Mouse (Mus musculus): ENCODE data around the gene Pik3r2.
A peak's percentile ranks its signal among the peaks of the same experiment; 100 is the strongest.

Pik3r2 gene

DNA sequence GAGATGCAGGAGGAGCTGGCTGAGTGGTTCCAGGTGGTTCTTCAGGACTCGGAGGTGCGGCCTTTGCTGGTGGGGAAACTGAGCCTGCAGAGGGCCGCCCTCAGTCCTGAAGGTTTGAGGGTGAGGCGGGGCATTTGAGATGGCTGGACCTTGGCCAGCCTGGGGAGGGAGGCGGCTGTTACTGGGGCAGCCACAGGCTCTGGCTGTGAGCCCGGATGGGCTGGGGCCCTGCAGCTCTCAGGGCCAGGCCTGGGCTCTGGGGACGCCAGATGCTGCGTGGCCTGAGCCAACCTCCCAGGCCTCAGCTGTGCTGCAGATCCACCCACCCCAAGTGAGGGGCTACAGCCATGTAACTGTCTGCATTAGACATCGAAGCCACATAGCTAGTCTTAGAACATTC lies 2.7 kb downstream of the Pik3r2 start:
- DNase-seq (ENCODE audit: extremely low spot score): no peak

DNA sequence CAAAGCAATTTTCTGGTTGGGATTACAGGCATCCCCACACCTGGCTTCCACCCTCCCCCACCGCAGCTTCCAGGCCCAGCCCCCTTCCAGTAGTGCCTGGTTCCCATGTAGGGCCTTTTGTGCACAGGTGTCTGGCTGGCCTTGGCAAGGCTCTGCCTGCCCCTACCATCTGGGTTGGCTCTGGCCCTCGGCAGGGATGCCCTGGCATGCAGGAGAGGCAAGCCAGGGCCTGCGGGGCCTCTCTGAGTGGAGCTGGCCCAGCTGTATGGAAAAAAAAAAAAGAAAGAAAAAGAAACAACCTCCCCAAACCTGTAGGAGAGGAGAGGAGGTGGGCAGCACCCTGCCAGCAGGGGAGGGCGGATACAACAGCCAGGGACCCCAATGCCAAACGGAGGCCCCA lies 3.1 kb downstream of the Pik3r2 start:
- no peak for DNase-seq (ENCODE audit: extremely low spot score)

DNA sequence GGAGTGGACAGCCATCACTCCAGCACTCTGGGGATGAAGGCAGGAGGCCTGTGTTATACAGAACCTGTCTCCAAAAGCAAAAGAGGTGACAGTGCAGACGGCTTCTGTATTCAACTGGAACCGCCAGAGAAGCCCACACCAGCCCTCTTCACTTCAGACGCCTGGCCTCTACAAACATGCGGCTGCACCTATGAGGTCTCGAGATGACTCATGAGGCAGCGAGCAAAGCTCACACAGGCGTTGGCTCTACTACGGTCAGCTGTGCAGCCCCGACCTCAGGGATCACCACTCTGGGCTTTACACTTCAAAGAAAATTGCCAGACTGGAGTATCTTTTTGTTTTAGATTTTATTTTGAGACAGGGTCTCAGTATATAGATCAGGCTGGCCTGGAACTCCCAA lies 3.6 kb downstream of the Pik3r2 start:
- DNase-seq (ENCODE audit: extremely low spot score): no peak

DNA sequence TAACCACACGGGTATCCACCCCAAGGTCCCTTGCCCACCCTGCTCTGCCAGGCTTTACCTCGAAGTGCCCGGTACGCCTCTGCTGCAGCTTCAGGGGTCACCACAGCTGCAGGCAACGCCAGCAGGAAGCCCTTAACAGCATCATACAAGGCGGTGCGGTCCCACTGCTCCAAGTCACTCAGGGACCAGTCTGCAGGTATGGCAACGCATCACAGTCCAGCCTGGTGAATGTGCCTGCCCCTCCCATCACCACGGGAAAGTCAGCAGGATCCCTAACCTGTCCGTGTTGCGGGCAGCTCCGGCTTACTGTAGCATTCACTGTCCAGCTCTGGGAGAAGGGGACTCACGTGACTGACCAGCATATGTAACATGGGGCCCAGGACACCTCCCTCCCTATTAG lies 4.4 kb downstream of the Pik3r2 start:
- DNase-seq (ENCODE audit: extremely low spot score): no peak

DNA sequence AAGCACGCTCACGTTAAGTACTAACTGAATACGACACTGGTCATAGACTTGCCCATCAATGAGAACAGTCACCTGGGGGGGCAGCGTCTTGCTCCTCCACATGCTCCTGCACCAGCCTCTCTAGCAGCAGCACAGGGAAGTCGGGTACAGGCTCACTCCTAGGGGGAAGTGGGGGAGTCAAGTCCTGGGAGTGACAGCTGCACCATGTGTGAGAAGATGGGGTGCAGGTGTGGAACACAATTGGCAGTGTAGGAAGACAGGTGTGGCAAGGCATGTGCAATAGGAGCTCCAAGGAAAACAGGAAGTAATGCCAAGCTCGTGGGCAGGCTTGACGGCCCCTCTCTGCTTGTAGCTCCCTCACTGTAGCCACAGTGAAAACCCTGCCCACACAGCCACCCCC lies 5.3 kb downstream of the Pik3r2 start:
- no peak for DNase-seq (ENCODE audit: extremely low spot score)

DNA sequence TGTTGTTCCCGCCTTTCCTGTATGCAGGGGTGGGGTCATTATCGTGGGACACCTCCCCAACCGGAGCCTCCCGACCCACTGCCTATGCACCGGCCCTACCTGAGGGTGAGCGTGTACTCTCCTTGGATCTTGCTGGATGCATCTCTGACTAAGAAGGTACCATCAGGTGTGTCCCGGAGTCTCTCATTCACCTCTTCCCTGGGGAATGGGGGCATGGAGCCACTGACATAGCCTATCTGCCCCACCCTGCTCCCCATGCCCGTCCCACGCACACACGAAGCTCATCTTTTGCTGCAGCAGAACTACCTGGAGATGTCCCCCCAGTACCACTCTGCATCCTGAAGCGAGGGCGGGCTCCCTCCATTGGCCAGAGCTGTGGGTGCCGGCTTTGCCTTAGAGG lies 5.8 kb downstream of the Pik3r2 start:
- no peak for DNase-seq (ENCODE audit: extremely low spot score)

DNA sequence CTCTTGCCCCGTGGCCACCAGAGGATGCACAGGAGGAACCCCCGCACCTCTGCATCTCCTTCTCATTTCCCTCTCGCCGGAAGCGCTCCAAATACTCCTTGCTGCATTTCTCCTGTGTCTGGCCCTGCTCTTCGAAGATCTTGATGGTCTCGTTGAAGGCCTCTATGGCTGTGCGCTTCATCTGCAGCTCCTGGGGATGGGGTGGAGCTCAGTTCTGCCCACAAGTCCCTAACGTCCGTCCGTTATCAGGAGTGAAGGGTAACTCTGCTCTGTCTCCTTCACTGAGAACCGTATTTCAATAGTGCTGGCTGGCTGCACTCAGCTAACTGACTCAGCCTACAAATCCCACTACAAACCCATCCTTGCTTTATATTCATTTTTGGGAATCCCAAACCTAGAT lies 6.7 kb downstream of the Pik3r2 start:
- no peak for DNase-seq (ENCODE audit: extremely low spot score)

DNA sequence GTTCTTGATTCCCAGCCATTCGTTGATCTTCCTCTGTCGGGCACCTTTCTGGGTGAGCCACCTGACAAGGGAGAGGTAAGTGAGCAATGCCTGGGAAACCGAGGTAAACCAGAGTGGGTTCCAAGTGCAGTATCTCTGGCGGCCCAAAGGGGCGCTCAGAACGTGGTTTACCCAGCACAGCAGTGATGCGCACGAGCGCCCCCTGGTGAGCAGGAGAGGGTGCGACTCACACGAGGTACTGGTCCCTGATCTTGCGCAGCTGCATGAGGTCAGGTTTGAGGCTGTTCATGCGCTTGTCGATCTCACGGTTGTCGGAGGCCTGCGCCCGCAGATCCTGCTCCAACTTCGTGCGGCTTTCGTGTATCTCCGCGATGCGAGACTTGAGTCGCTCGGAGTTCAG lies 7.2 kb downstream of the Pik3r2 start:
- peak; percentile 92 for DNase-seq (ENCODE audit: extremely low spot score)

DNA sequence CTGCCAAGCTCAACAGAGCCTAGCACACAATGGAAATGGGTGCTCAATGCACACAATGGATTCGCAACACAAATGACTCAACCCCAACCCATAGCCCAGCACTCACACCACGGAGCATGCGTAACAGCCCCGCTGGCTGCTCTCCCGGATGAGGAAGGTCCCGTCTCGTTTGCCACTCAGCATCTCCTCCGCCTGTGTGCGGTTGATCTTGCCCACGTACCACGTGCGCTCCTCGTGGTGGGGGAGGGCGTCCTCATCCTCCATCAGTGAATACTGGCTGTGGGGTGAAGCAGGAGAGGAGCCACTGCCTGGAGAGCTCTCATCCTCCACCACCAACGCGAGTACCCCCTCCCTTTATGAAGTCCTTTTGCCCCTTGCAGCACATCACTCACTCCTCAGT lies 7.6 kb downstream of the Pik3r2 start:
- DNase-seq (ENCODE audit: extremely low spot score): no peak

DNA sequence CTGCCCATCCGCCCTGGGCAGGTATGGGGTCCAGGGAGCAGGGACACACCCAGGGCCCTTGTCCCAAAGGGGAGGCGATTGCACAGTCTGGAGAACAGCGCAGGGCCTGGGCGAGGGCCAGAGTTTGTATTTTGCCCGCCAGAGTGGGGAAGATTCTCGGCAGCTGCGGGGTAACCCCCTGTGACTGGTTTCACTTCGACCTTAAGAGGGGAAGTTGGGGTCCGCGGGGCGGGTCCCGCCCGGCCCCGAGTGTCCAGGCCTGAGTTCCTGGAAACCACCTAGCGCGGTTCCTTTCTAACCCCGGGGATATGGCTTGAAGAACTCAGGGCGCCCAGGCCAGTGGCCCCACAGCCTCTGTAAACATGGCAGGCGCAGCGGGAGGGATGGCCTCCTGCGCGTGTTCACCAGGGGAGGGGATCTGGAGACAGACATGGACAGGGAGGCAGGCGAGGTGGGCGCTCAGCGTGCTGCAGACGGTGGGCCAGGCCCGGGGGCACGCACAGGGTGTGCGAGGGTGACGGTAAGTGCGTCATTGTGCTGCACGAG lies 8.2 kb downstream of the Pik3r2 start:
- no peak for DNase-seq (ENCODE audit: extremely low spot score)

DNA sequence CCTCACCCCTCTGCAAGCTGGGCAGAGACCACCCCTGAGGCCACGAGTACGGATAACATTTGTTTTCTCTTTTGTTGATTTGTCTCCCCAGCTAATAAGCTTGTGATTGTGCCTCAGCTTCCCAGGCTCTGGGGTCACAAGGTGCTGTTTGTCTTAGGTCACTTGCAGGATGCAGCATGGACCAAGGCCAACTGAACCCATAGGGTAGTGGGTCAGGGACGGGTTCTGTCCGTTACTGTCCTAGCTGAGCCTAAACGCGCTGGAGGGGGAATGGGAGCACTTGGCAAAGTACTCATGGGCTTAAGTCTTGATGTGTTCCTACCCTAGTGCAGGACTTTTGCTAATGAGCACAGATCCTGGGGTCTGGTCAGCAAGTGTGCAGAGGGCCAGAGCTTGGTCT lies 9.0 kb downstream of the Pik3r2 start:
- DNase-seq (ENCODE audit: extremely low spot score): no peak

DNA sequence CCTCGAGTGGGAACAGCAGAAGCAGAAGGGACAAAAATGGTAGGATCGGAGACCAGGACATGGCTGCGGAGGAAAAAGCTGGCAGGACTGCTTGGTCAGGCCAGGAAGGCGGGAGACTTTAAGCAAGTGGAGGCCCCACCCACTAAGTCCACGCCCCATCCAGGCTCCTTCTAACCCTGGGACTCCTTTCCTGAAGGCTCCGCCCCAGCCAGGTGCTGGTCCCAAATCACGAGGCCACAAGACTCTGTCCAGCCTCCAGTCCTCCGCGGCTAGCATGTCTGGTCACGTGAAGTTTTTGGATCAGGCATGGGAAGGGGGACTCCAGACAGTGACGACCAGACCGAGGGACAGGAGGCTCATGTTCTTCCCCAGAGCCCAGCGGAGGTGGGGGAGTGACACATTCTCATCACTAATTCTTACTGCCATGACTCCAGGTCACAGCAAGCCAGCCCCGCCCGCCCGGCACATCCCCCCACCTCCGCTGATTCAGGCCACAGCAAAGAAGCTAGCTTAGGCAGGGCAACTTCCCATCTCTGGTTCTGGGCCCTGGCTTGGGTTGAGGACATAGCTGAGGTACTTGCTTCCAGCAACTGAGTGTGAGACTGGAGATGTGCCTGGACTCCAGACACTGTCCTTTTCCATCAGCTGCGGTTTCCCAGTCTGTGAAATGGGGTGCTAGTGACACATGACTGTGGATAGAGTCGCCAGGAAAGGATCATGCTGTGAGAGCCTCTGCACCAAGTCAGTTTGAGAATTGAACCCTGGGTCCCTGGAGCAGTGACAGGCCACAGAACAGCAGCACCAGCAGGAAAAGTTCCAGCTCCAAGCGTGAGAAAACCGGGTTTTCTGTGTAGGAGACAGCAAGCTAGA lies 9.7 kb downstream of the Pik3r2 start:
- DNase-seq (ENCODE audit: extremely low spot score): peak; percentile 71

DNA sequence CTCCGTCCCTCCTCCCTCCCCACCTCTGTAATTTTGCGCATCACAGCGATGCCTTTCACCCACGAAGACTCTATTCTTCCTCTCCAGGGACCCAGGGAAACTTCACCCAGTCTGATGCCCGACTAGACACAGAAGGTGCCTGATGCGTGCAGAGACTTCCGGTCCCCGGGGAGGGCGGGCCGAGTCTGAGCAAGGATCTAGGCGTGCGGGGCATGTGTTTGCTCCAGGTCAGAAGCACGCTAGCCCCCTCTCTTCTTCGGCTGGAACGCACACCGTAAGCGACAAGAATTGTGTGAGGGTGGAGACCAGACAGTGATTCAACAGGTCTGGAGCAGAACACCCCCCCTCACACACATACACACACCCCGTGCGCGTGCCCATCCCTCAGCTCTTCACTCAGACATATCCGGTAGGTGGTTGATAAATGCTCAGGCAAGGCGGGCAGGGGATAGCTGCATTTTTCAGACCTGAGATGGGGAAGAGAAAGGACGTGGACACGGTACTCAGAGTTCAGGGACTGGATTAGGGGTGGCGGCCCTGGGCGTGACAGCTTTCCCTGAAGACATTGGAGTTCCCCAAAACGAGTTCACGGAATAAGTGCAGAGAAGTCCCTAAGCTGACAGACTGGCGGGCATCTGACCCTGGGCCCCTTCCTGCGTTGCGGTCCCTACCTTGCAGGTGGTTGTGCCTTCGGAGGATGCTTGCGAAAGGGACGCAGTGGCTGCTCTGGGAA lies 10.5 kb downstream of the Pik3r2 start:
- DNase-seq (ENCODE audit: extremely low spot score): peak; percentile 47

DNA sequence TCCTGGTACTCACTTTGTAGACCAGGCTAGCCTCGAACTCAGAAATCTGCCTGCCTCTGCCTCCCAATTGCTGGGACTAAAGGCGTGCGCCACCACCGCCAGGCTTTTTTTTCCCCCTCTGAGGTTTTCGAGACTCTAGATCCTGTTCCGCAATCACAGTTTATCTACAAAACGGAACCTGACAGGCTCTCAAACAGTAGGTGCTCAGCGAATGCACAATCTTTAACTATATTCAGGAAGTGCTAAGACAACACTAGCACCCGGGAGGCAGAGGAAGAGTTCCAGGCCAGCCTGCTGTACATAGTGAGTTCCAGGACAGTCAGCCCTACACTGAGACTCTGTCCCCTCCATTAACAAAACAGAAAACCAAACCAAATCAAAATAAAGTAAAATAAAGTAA lies 11.2 kb downstream of the Pik3r2 start:
- no peak for DNase-seq (ENCODE audit: extremely low spot score)

DNA sequence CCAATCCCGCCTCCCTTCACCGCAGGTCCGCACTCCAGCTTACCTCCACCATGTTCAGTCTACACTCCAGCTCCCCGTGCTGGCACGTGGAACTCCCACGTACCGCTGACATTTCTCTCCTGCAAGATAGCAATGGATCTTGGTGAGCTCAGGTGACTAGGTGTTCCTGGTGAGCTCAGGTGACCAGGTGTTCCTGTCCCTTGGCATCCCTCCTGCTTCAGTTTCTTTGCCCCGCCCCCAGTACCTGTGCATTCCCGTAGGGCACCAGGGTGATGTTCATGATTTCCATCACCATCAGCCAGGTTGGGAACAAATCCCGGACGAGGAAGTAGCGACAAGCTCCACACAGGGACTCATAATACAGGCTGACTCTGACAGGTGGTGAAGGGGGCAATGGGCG lies 11.8 kb downstream of the Pik3r2 start:
- no peak for DNase-seq (ENCODE audit: extremely low spot score)

DNA sequence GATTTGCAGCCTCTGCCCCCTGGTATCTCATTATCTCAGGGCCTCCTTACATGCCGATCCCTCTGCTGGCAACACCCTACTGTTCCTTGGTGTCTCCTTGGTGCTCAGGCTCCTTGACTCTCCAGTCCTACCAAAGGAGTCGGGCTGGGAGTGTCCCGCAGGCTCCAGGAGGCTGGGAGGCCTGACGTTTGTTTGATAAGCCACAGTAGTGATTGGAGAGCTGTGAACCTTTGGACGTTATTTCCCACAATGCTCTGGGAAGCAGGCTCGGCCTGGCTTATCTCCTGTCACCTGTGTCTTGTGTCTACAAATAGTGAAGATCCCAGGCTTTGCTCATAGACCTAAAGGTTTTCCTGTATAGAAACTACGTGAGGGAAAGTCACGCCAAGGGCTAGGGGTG lies 12.5 kb downstream of the Pik3r2 start:
- no peak for DNase-seq (ENCODE audit: extremely low spot score)

DNA sequence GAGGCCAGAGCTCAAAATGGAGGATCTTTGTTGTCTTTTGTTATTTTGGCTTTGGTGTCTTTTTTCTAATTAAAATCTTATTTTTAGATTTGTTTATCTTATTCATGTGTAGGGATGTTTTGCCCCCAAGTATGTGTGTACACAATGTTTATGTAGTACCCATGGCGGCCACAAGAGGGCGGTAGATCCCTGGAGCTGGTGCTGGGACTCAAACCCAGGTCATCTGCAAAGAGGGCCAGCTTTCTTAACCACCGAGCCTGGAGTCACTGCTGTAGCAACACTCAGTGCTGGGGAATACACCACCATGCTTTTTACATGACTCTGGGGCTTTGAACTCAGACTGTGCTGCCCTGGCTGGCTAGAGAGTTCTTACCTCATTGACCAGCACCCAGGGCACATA lies 13.2 kb downstream of the Pik3r2 start:
- peak; percentile 57 for DNase-seq (ENCODE audit: extremely low spot score)

DNA sequence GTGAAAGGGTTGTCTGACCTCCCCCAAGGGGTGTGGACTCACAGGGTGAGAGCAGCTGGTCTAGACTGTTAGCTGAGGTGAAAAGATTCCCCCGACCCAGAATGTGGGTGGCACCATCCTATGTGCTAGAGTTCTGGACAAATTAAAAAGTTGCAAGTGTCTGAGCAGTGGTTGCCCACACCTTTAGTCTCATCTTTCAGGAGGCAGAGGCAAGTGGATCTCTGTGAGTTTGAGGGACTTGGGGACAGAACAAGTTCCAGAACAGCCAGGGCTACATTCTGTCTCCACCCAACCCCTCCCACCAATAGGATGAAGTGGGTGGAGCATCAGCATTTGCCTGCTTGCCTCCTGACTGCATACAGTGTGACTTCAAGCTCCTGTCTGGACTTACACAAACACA lies 14.4 kb downstream of the Pik3r2 start:
- DNase-seq (ENCODE audit: extremely low spot score): no peak

DNA sequence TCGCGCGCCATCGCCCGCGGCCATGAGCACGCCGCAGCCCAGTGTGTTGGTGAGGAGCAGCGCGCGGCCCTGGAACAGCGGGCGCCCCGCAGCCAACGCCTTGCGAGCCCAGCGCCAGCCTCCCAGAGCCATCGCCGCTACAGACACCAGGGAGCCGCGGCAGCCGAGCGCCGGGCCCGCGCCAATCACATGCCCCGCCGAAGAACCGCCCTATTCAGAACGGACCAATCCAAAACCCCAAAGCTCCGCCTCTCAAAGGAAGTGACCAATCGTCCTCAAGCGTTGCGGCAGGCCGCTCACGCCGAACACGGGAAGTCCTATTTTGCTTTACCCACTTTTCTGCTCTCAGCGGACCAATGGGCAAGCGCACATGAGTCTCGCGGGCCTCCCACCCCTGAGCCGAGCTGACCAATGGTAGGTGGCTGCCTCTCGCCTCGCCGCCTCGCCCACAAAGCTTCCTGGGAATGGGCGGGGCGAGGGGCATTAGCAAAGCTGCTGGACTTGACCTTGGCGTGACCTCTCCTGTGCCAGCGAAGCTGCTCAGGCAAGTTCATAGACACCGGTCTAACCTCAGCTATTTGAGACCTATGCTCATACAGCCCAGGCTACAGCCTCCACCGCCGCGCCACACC lies 15.6 kb downstream of the Pik3r2 start, which contains the start of gene Mpv17l2:
TSS of gene Mpv17l2 (minus strand) at position 172 of the 632 bp plus-strand sequence.
- DNase-seq (ENCODE audit: extremely low spot score): peak; percentile 97

DNA sequence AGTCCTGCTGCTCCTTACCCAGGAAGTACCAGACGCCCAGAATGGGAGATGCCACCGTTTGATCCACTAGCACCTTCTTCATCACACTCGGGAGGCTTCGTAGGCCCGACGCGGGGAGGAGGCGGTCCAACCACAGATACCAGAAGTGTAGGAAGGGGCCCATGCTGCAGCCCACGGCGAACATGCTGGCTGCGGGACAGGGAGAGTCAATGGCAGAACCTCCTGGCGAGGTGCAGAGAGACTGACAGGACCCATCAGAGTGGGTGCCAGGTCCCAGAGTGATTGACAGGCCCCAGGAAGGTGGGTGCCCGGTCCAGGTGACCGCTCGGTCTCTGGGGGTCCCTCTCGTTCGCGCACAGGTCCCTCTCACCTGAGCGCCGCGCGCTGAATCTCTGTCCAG lies 16.2 kb downstream of the Pik3r2 start:
- DNase-seq (ENCODE audit: extremely low spot score): peak; percentile 34

DNA sequence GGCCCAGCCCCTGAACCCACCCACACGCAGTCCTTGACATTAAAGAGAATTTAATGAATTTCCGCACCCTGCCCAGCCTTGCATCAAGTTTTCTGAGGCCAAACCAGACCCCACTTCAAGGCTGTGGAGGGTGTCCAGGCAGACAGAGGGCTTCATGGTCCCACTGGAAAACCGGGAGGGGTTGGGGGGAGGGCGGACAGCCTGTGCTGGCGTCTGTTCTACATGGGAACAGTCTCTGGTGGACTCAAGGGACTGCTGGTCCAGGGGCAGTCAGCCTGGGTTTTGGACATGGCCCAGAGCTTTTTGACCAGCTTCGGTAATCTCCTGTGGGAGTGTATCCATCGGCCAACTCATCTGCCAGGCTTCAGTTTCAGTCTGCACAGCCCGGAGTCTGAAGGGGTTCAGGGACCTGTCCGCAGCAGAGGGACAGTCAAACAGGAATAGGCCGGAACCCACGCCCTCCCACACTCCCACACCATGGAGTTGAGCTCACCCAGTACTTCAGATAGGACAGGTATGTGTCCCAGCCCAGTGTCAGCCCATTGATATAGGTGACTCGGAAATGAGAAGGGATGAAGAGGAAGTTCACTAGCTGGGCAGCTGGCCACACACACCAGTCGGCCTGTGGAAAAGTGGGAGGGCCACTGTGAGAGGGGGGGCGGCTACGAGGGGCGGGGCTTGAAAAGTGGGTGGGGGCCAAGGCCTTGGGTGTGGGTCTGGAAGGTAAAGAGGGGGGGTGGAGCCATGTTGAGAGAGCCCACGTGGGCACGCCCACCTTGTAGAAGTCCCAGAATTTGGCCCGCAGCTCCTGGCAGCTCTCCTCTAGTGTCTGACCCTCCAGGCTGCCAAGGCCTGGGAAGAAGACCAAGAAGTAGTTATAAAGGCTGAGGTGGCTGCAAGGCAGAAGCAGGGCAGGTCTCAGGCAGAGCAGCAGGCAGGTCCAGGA lies 17.6 kb downstream of the Pik3r2 start:
- DNase-seq (ENCODE audit: extremely low spot score): no peak

DNA sequence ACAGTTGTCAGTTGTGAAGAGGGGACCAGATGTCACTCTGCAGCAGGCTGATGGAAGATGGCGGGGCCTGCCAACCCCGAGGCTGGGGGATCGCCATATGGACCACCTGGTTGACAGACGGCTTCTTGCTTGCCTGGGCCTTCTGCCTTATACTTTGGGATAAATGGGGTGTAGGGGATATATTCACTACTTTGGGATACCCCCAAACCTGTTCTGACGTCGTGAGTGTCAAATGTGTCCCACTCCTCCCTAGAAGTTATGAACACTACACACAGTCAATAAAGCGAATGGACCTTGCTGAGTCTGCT lies 18.3 kb downstream of the Pik3r2 start:
- no peak for DNase-seq (ENCODE audit: extremely low spot score)

Measured in embryo, embryonic 9.5 days (tissue).